In the genomic region with DNA sequence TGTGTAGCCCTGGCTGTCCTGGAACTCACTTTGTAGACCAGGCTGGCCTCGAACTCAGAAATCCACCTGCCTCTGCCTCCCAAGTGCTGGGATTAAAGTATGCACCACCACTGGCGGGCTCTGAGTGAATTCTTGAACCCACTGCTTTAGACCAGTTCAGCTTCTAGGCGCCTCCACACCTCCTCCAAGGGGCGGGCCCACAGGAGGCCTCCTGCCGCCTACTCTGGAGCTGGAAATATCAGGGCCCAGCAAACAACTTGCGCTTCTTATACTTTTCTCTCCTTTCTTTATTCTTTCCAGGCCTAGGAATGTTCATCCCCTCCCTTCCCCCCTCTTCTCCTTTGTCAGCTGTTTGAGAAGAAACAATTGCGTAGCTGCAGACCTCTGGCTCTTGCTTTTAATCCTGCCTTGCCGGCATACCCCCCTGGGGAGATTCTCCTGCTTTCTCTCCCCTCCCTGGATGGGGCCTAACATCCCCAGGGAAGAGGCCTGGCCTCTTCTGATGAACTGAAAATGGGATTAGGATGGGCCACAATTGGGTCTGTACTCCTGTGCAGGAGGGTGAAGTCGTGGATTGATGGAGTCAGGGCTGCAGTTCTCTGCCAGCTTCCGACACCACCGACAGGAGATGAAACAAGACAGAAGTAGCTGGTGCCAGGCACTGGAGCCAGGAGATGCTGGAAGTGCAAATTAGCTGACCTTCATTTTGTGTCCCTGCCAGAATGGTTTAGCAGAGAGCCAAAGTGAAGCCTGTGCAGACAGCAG, we compare ENCODE assay signal across 11 mouse cellular contexts. TPM values are rescaled to one million over a fixed set of nuclear protein-coding genes. Genes with fewer than 3 reads are reported as not detected.
DNase-seq lines count a peak whose midpoint lies in the region; ATAC-seq and TF ChIP-seq lines count a peak whose summit lies in the region.
"Had no signal": no experiment of that assay in that cellular context is flagged by ENCODE, and none has a peak within 500 bp of the region (broad histone marks: within the 10 kb centered on the region; RNA-seq: fewer than 3 reads in every experiment).

No protein-coding gene starts in this region.

- no peak for DNase-seq in embryonic facial prominence, embryonic 10.5 days (ENCODE audit: low spot score)
- peak; percentile 62 for DNase-seq in hindbrain, embryonic 14.5 days (ENCODE audit: low spot score)
- no peak for DNase-seq in thymus, postnatal 36 days
- no peak for DNase-seq in left cerebral cortex, adult 18-20 months (ENCODE audit: low spot score in 2 of 2)
- DNase-seq: adrenal gland, adult 2 months had no signal

- peak overlapping the region; percentile 88 for H3K27ac ChIP-seq in ES-Bruce4 (ENCODE audit: insufficient read depth, low read length)
- peak overlapping the region; percentile 62 for H3K27ac ChIP-seq in embryonic facial prominence, embryonic 10.5 days (replicated peaks)
- H3K27ac ChIP-seq in hindbrain, embryonic 14.5 days = peak overlapping the region; percentile 38; the same call in 1 of the 2 replicates
- H3K27ac ChIP-seq: heart, embryonic 13.5 days; liver, embryonic 12.5 days had no signal

- TF ChIP-seq EP300 in ES-Bruce4 (IDR thresholded peaks at IDR 0.05; ENCODE audit: insufficient read depth, low read depth, low read length) = peak; percentile 41; the same call in 1 of the 2 replicates

- no peak for TF ChIP-seq POLR2A in ES-Bruce4 (IDR thresholded peaks at IDR 0.05; ENCODE audit: insufficient read depth, low read length)

- TF ChIP-seq CTCF in E14TG2a.4 (conservative IDR thresholded peaks at IDR 0.05; ENCODE audit: low read length) (no peak), ES-Bruce4 (IDR thresholded peaks at IDR 0.05; ENCODE audit: low read depth, low read length) (no peak)

- no peak overlapping the region for H3K4me2 ChIP-seq in hindbrain, embryonic 14.5 days (replicated peaks)
- H3K4me2 ChIP-seq: heart, embryonic 13.5 days; liver, embryonic 12.5 days had no signal

- peak overlapping the region; percentile 35 for H3K4me3 ChIP-seq in E14TG2a.4 (replicated peaks; ENCODE audit: low read length)
- no peak overlapping the region for H3K4me3 ChIP-seq in ES-Bruce4 (ENCODE audit: low read depth, low read length)
- no peak overlapping the region for H3K4me3 ChIP-seq in embryonic facial prominence, embryonic 10.5 days
- no peak overlapping the region for H3K4me3 ChIP-seq in hindbrain, embryonic 14.5 days (replicated peaks; ENCODE audit: low read length)
- H3K4me3 ChIP-seq: heart, embryonic 13.5 days; liver, embryonic 12.5 days had no signal

- H3K9ac ChIP-seq in ES-Bruce4 (ENCODE audit: low read depth, poor library complexity, severe bottlenecking) = no peak overlapping the region
- H3K9ac ChIP-seq in hindbrain, embryonic 14.5 days = no peak overlapping the region
- H3K9ac ChIP-seq: heart, embryonic 13.5 days; liver, embryonic 12.5 days had no signal

- H3K36me3 ChIP-seq in E14TG2a.4 (ENCODE audit: insufficient read depth, low read length) (no peaks in the 10 kb centered on the region), ES-Bruce4 (ENCODE audit: control insufficient read depth, insufficient read depth, low read length, poor library complexity, severe bottlenecking) (no peaks in the 10 kb centered on the region)
- no peaks in the 10 kb centered on the region for H3K36me3 ChIP-seq in embryonic facial prominence, embryonic 10.5 days (replicated peaks)
- H3K36me3 ChIP-seq in hindbrain, embryonic 14.5 days (replicated peaks; ENCODE audit: control insufficient read depth, insufficient read depth) = no peaks in the 10 kb centered on the region
- H3K36me3 ChIP-seq: heart, embryonic 13.5 days had no signal

- H3K9me3 ChIP-seq in E14TG2a.4 (ENCODE audit: low read length) (no peaks in the 10 kb centered on the region), ES-Bruce4 (replicated peaks; ENCODE audit: control insufficient read depth, insufficient read depth, low read length, poor library complexity, severe bottlenecking) (no peaks in the 10 kb centered on the region)
- H3K9me3 ChIP-seq in embryonic facial prominence, embryonic 10.5 days = no peaks in the 10 kb centered on the region
- no peaks in the 10 kb centered on the region for H3K9me3 ChIP-seq in hindbrain, embryonic 14.5 days (ENCODE audit: control insufficient read depth, low read length)
- H3K9me3 ChIP-seq: heart, embryonic 13.5 days; liver, embryonic 12.5 days had no signal

- H3K27me3 ChIP-seq in E14TG2a.4 (ENCODE audit: insufficient read depth, low read length) (no peaks in the 10 kb centered on the region), ES-Bruce4 (ENCODE audit: control insufficient read depth, insufficient read depth, low read length, poor library complexity, severe bottlenecking) (no peaks in the 10 kb centered on the region)
- H3K27me3 ChIP-seq in embryonic facial prominence, embryonic 10.5 days (replicated peaks; ENCODE audit: low read depth, poor library complexity, severe bottlenecking) = no peaks in the 10 kb centered on the region
- H3K27me3 ChIP-seq in hindbrain, embryonic 14.5 days (ENCODE audit: control insufficient read depth, insufficient read depth, low read length) = no peaks in the 10 kb centered on the region
- H3K27me3 ChIP-seq: heart, embryonic 13.5 days; liver, embryonic 12.5 days had no signal

- peak; percentile 57; the same call in 1 of the 2 replicates for ATAC-seq in hindbrain, embryonic 14.5 days (ENCODE audit: low FRiP score)
- ATAC-seq in frontal cortex, adult (ENCODE audit: low TSS enrichment) = no peak
- no peak for ATAC-seq in granulocyte monocyte progenitor cell, adult 5-6 weeks (replicated peaks; ENCODE audit: poor library complexity, severe bottlenecking)
- ATAC-seq: liver, embryonic 12.5 days had no signal

- H3K4me1 ChIP-seq in E14TG2a.4 (replicated peaks; ENCODE audit: low read depth, low read length) (peaks cover 55% of the 10 kb centered on the region), ES-Bruce4 (ENCODE audit: control insufficient read depth, insufficient read depth, low read length) (peaks cover 5% of the 10 kb centered on the region)
- peaks cover 24% of the 10 kb centered on the region for H3K4me1 ChIP-seq in embryonic facial prominence, embryonic 10.5 days
- H3K4me1 ChIP-seq in hindbrain, embryonic 14.5 days (replicated peaks; ENCODE audit: control insufficient read depth, insufficient read depth, low read length) = peaks cover 9% of the 10 kb centered on the region; the same call in 1 of the 2 replicates

- 29% methylated on average over 11 of the region's 11 CpGs for whole genome bisulfite sequencing in embryonic facial prominence, embryonic 10.5 days
- WGBS in hindbrain, embryonic 14.5 days = 29% methylated on average over 11 of the region's 11 CpGs

RNA-seq across cellular contexts. Expression of a gene that starts 31.5 kb away (rescaled TPM):
- polyA plus RNA-seq in ES-Bruce4 (2011; ENCODE audit: insufficient read depth, insufficient read length, low read depth, missing spikeins) = 2.7 and 3.2 TPM in 2 replicates
- polyA plus RNA-seq in embryonic facial prominence, embryonic 10.5 days (2016; fragmentation: Nextera tagmentation; extraction: Ambion mirVana) = 5.5 and 8.6 TPM in 2 replicates
- 13.1 and 14.2 TPM in 2 replicates for polyA plus RNA-seq in hindbrain, embryonic 14.5 days (2014; fragmentation: Nextera tagmentation; extraction: Ambion mirVana)
- total RNA-seq in left cerebral cortex, adult 18-20 months (2021) = 10 to 100 TPM; 14.8 to 24.1 TPM
- total RNA-seq in granulocyte monocyte progenitor cell, adult 5-6 weeks (2014; fragmentation: Nextera tagmentation) = 0.43 and 5.1 TPM in 2 replicates
- total RNA-seq in granulocyte monocyte progenitor cell, adult 5-6 weeks (2017) = 0.10 and 0.39 TPM in 2 replicates

Comparison
In these comparisons a context has a peak if more than half of its experiments do, and no peak if none do; other contexts are left out.
1. H3K27ac ChIP-seq: peak in every context shown above with its lines; median percentile 88 in ES-Bruce4; 62 in embryonic facial prominence, embryonic 10.5 days; 38 in hindbrain, embryonic 14.5 days.